Comparison of ENCODE assay signal across 9 mouse cellular contexts in the genomic region with DNA sequence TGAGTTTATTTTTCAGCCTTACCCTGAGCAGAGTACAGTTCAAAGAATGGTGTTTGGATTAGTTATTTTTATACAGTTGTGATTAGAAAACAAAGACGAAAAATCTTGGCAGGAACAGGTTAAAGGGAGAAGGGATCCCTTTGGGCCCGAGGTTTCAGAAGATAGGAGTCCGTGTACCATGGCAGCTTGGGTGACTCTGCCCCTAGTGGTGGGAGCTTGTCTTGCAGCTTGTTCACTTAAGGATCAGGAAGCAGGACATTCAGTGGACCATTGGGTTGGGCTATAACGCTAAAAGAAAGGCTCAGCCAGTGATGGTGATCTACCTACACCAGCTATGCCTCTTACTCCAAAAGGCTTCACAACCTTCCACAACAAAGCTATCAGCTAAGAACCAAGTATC. TPM values are rescaled to one million over a fixed set of nuclear protein-coding genes. Genes with fewer than 3 reads are reported as not detected.
A peak's percentile ranks its signal among the peaks of the same experiment; 100 is the strongest.
DNase-seq lines count a peak whose midpoint lies in the region; ATAC-seq and TF ChIP-seq lines count a peak whose summit lies in the region.
"Had no signal": no experiment of that assay in that cellular context is flagged by ENCODE, and none has a peak within 500 bp of the region (broad histone marks: within the 10 kb centered on the region; RNA-seq: fewer than 3 reads in every experiment).

No protein-coding gene starts in this region.

- H3K36me3 ChIP-seq in intestine, postnatal 0 days (ENCODE audit: control insufficient read depth, insufficient read depth) = no peaks in the 10 kb centered on the region
- no peaks in the 10 kb centered on the region for H3K36me3 ChIP-seq in intestine, embryonic 15.5 days
- H3K36me3 ChIP-seq in embryonic facial prominence, embryonic 14.5 days (ENCODE audit: control insufficient read depth, insufficient read depth, low read length) = no peaks in the 10 kb centered on the region

- H3K4me1 ChIP-seq in intestine, postnatal 0 days (replicated peaks; ENCODE audit: control insufficient read depth, insufficient read depth, low read length) = no peaks in the 10 kb centered on the region
- H3K4me1 ChIP-seq in intestine, embryonic 15.5 days (replicated peaks) = peaks cover 3% of the 10 kb centered on the region; the same call in 1 of the 2 replicates
- H3K4me1 ChIP-seq in embryonic facial prominence, embryonic 14.5 days (ENCODE audit: control insufficient read depth, insufficient read depth, low read length) = peaks cover 12% of the 10 kb centered on the region; the same call in 1 of the 2 replicates
- H3K4me1 ChIP-seq: megakaryocyte, embryonic 14.5 days had no signal

- H3K27ac ChIP-seq in intestine, postnatal 0 days (ENCODE audit: low read depth, low read length) = no peak overlapping the region
- no peak overlapping the region for H3K27ac ChIP-seq in intestine, embryonic 15.5 days
- no peak overlapping the region for H3K27ac ChIP-seq in embryonic facial prominence, embryonic 14.5 days (replicated peaks; ENCODE audit: low read depth, low read length)

- no peak overlapping the region for H3K4me2 ChIP-seq in intestine, postnatal 0 days (replicated peaks; ENCODE audit: low read depth)
- no peak overlapping the region for H3K4me2 ChIP-seq in intestine, embryonic 15.5 days (replicated peaks)
- H3K4me2 ChIP-seq in embryonic facial prominence, embryonic 14.5 days (ENCODE audit: low read depth, low read length) = no peak overlapping the region

- no peaks in the 10 kb centered on the region for H3K27me3 ChIP-seq in intestine, postnatal 0 days (replicated peaks; ENCODE audit: control insufficient read depth, insufficient read depth, low read length)
- no peaks in the 10 kb centered on the region for H3K27me3 ChIP-seq in intestine, embryonic 15.5 days (replicated peaks)
- H3K27me3 ChIP-seq in embryonic facial prominence, embryonic 14.5 days (replicated peaks; ENCODE audit: control insufficient read depth, insufficient read depth, low read length) = no peaks in the 10 kb centered on the region
- H3K27me3 ChIP-seq: megakaryocyte, embryonic 14.5 days had no signal

- TF ChIP-seq CTCF in intestine, postnatal 0 days (IDR thresholded peaks at IDR 0.05; ENCODE audit: low read depth) = peak; percentile 86

- intact Hi-C loops in left cerebral cortex, postnatal 25 days (cut with DNase I) = loop anchor here (5.0 to 10.0 kb wide), 3 partner anchors 180 to 630 kb away; no protein-coding TSS in a partner anchor

- no peak for ATAC-seq in intestine, postnatal 0 days
- no peak for ATAC-seq in intestine, embryonic 15.5 days
- no peak for ATAC-seq in embryonic facial prominence, embryonic 14.5 days (ENCODE audit: low read depth)

- H3K4me3 ChIP-seq in intestine, postnatal 0 days (ENCODE audit: low read depth, low read length) = no peak overlapping the region
- no peak overlapping the region for H3K4me3 ChIP-seq in intestine, embryonic 15.5 days (replicated peaks)
- no peak overlapping the region for H3K4me3 ChIP-seq in embryonic facial prominence, embryonic 14.5 days (ENCODE audit: low read depth, low read length)

- no peaks in the 10 kb centered on the region for H3K9me3 ChIP-seq in intestine, postnatal 0 days (ENCODE audit: control insufficient read depth)
- no peaks in the 10 kb centered on the region for H3K9me3 ChIP-seq in intestine, embryonic 15.5 days
- H3K9me3 ChIP-seq in embryonic facial prominence, embryonic 14.5 days (ENCODE audit: control insufficient read depth, low read length) = no peaks in the 10 kb centered on the region

- 9% methylated on average over 4 of the region's 4 CpGs for WGBS in intestine, postnatal 0 days
- WGBS in intestine, embryonic 15.5 days = 15% methylated on average over 4 of the region's 4 CpGs
- WGBS in embryonic facial prominence, embryonic 14.5 days = 9% methylated on average over 4 of the region's 4 CpGs

- no peak overlapping the region for H3K9ac ChIP-seq in intestine, postnatal 0 days (ENCODE audit: low read depth, low read length)
- H3K9ac ChIP-seq in intestine, embryonic 15.5 days = no peak overlapping the region
- no peak overlapping the region for H3K9ac ChIP-seq in embryonic facial prominence, embryonic 14.5 days (ENCODE audit: low read depth, low read length)

- DNase-seq in brain, adult 2 months (ENCODE audit: low read depth, low spot score) = peak; percentile 88
- peak; percentile 71 for DNase-seq in embryonic facial prominence, embryonic 14.5 days (ENCODE audit: low spot score)
- peak; percentile 69 for DNase-seq in kidney, adult 18-20 months
- DNase-seq in left cerebral cortex, postnatal 25 days (ENCODE audit: low spot score in 2 of 2) = peak; percentile 77 to 83
- peak; percentile 36 for DNase-seq in ovary, postnatal 10 days (ENCODE audit: low spot score)
- DNase-seq in urinary bladder, postnatal 36 days (ENCODE audit: low spot score in 2 of 2) = peak; percentile 68

RNA-seq across cellular contexts. Expression of gene Cdh13, which starts 8.8 kb away (rescaled TPM):
- polyA plus RNA-seq in intestine, postnatal 0 days (2015; fragmentation: Nextera tagmentation; extraction: Ambion mirVana) = 4.9 and 5.6 TPM in 2 replicates
- polyA plus RNA-seq in intestine, embryonic 15.5 days (2015; fragmentation: Nextera tagmentation; extraction: Ambion mirVana) = 6.2 and 6.5 TPM in 2 replicates
- polyA plus RNA-seq in embryonic facial prominence, embryonic 14.5 days (2014; fragmentation: Nextera tagmentation; extraction: Ambion mirVana) = 24.3 and 24.4 TPM in 2 replicates
- total RNA-seq in left cerebral cortex, postnatal 25 days (2021) = 10 to 100 TPM; 82.4 to 86.1 TPM

Comparison
In these comparisons a context has a peak if more than half of its experiments do, and no peak if none do; other contexts are left out.
1. DNase-seq: peak in every context shown above with its lines; median percentile 88 in brain, adult 2 months; 80 in left cerebral cortex, postnatal 25 days; 71 in embryonic facial prominence, embryonic 14.5 days; 69 in kidney, adult 18-20 months; 68 in urinary bladder, postnatal 36 days; 36 in ovary, postnatal 10 days.